Mouse (Mus musculus) liver, postnatal 0 days (tissue): ENCODE measurements at regions not wholly inside any gene's neighbourhood (a gene's known extent, or its start where the extent isn't known, plus 50 kb on each side); places are given as distances from the start of the nearest gene placed in this dataset.

Experiments used
- CTCF ChIP-seq: sonication (generic); IDR thresholded peaks from 2 replicates; pipeline ENCODE4 v1.5.1; 2016; ENCODE audit warnings: antibody characterized with exemption, low read depth
- EP300 ChIP-seq: IDR thresholded peaks from 2 replicates; pipeline ENCODE4 v1.6.1; 2016; ENCODE audit warnings: antibody characterized with exemption, low read depth, mild to moderate bottlenecking

DNA sequence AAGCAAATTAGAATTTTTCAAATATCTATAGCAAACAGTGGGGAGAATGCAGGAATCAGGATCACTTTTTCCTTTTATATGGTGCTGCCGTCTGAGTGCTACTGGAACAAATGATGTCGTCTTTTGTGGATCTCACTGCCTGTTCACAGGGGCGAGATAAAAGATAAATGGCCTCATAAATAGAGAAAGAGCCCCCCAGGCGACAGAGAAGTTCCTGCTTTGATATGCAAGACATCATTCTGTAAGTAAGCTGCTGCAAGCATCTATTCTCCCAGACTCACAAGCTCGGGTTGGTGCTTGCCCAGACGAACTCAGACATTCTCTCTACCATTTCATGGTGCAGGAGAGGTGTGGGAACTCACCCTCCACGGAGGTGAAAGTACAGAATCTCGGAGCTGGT, 377.6 kb upstream of the Cdh4 start:
- TF ChIP-seq EP300: no peak
- no peak for TF ChIP-seq CTCF
